Mouse (Mus musculus) C2C12 (cell line): Measurements from ENCODE around the gene Lmod3.

Source experiments
- CEBPB ChIP-seq: IDR thresholded peaks from one replicate; pipeline ENCODE4 v1.6.1; 2011; ENCODE audit warnings: low read depth, mild to moderate bottlenecking, control low read depth, moderate library complexity
- CTCF ChIP-seq: IDR thresholded peaks from one replicate; pipeline ENCODE4 v1.5.1; 2011; ENCODE audit not compliant: control insufficient read depth, insufficient read depth, insufficient read length
- FOSL1 ChIP-seq: IDR thresholded peaks from one replicate; pipeline ENCODE4 v1.8.0; 2011; ENCODE audit warnings: mild to moderate bottlenecking, low read length; ENCODE audit not compliant: poor library complexity, insufficient read depth, severe bottlenecking
- MAX ChIP-seq: IDR thresholded peaks from one replicate; pipeline ENCODE4 v1.6.1; 2011; ENCODE audit warnings: mild to moderate bottlenecking, control low read depth
- MYOD1 ChIP-seq: IDR thresholded peaks from one replicate; pipeline ENCODE4 v1.6.1; 2011; ENCODE audit warnings: low read depth; ENCODE audit not compliant: control insufficient read depth, insufficient read length
- USF1 ChIP-seq: IDR thresholded peaks from one replicate; pipeline ENCODE4 v1.6.1; 2011; ENCODE audit warnings: low read depth, mild to moderate bottlenecking, control low read depth, moderate library complexity

- no peak for TF ChIP-seq FOSL1
- TF ChIP-seq CTCF = no peak
- no peak for TF ChIP-seq MYOD1
- no peak for TF ChIP-seq USF1
- no peak for TF ChIP-seq CEBPB
- no peak for TF ChIP-seq MAX
These were observed 50.1 kb downstream of the Lmod3 start for GRCm38 (mm10) chr6:97202477-97202876.
